Mouse (Mus musculus) neutrophil, adult 65 days (primary cell): ENCODE results near the gene Hrh3. TPM values are rescaled to one million over a fixed set of nuclear protein-coding genes. Genes with fewer than 3 reads are reported as not detected.

ENCODE experiments used
- total RNA-seq: library from RNA; stranded (reverse); gene quantifications from 2 replicates; pipeline ENCODE4 v1.2.4, GENCODE M21; 2023

Hrh3 gene
- total RNA-seq, result not detected in 2 replicates

GRCm38 (mm10) chr2:180103978-180104658 lies at the start of gene Hrh3:
Gene Hrh3 (minus strand): TSS chr2:180104488.

GRCm38 (mm10) chr2:180118661-180119438 lies 14.6 kb upstream of the Hrh3 start, which contains the start of gene Osbpl2:
Gene Osbpl2 (plus strand): TSS chr2:180119306.

GRCm38 (mm10) chr2:180070481-180071453 lies 33.5 kb downstream of the Hrh3 start, which contains the start of gene Mtg2:
Gene Mtg2 (plus strand): TSS chr2:180070588.

Other genes with a start within 250 kb of the Hrh3 start
- gene Taf4, start 127.8 kb downstream of the Hrh3 start, total RNA-seq, result 30.3 and 46.5 TPM in 2 replicates
- 14.7 and 15.7 TPM in 2 replicates for gene Lsm14b, start 79.5 kb downstream of the Hrh3 start, total RNA-seq
- 128 and 158 TPM in 2 replicates for gene Psma7, start 62.1 kb downstream of the Hrh3 start, total RNA-seq
- 3.4 and 3.8 TPM in 2 replicates for gene Ss18l1, start 62.0 kb downstream of the Hrh3 start, total RNA-seq
- 4.6 and 6.9 TPM in 2 replicates for gene Mtg2, start 33.9 kb downstream of the Hrh3 start, total RNA-seq
- 69.9 and 77.3 TPM in 2 replicates for gene Osbpl2, start 14.8 kb upstream of the Hrh3 start, total RNA-seq
- 69.8 and 76.8 TPM in 2 replicates for gene Adrm1, start 67.0 kb upstream of the Hrh3 start, total RNA-seq
- gene Lama5, start 121.4 kb upstream of the Hrh3 start, total RNA-seq, result 0.09 and 0.66 TPM in 2 replicates
- gene Rps21, start 152.9 kb upstream of the Hrh3 start, total RNA-seq, result 370 and 374 TPM in 2 replicates
- 21.0 and 30.1 TPM in 2 replicates for gene Cables2, start 169.0 kb upstream of the Hrh3 start, total RNA-seq
- not detected in 2 replicates for gene Rbbp8nl, start 185.4 kb upstream of the Hrh3 start, total RNA-seq
- gene Gata5, start 230.2 kb upstream of the Hrh3 start, total RNA-seq, result not detected in 2 replicates